Mouse (Mus musculus) heart, embryonic 11.5 days (tissue): ENCODE measurements around the gene Msl1. TPM values are rescaled to one million over a fixed set of nuclear protein-coding genes. Genes with fewer than 3 reads are reported as not detected.

Experiments
- ATAC-seq: fragments of 200-750 bp; cut with Nextera tagmentation; replicated peaks from 2 replicates; pipeline ENCODE4 v1.8.0; 2017; ENCODE audit warnings: moderate library complexity; ENCODE audit not compliant: insufficient number of reproducible peaks, low FRiP score, low TSS enrichment
- H3K27ac ChIP-seq: fragments of 300-500 bp; sonication (generic); 2 replicates; pipeline ENCODE4 v1.5.1; 2014; ENCODE audit warnings: mild to moderate bottlenecking, low read depth, low read length
- H3K27me3 ChIP-seq: fragments of 300-500 bp; sonication (generic); 2 replicates; pipeline ENCODE4 v1.6.1; 2014; ENCODE audit warnings: mild to moderate bottlenecking, low read length, mixed read lengths; ENCODE audit not compliant: control insufficient read depth, insufficient read depth
- H3K36me3 ChIP-seq: fragments of 300-500 bp; sonication (generic); 2 replicates; pipeline ENCODE4 v1.6.1; 2014; ENCODE audit warnings: mild to moderate bottlenecking, low read length, moderate library complexity, mixed read lengths; ENCODE audit not compliant: control insufficient read depth, insufficient read depth
- H3K4me1 ChIP-seq: fragments of 300-500 bp; sonication (generic); 2 replicates; pipeline ENCODE4 v1.6.1; 2014; ENCODE audit warnings: low read length; ENCODE audit not compliant: control insufficient read depth, insufficient read depth
- H3K4me2 ChIP-seq: fragments of 300-500 bp; sonication (generic); 2 replicates; pipeline ENCODE4 v1.6.1; 2014; ENCODE audit warnings: mild to moderate bottlenecking, moderate library complexity
- H3K4me3 ChIP-seq: fragments of 300-500 bp; sonication (generic); 2 replicates; pipeline ENCODE4 v1.5.1; 2014; ENCODE audit warnings: low read depth, low read length
- H3K9ac ChIP-seq: fragments of 300-500 bp; sonication (generic); 2 replicates; pipeline ENCODE4 v1.6.1; 2014; ENCODE audit warnings: mild to moderate bottlenecking, low read depth, low read length, moderate library complexity
- H3K9me3 ChIP-seq: fragments of 300-500 bp; sonication (generic); replicated peaks from 2 replicates; pipeline ENCODE4 v1.6.1; 2016; ENCODE audit warnings: low read length; ENCODE audit not compliant: control insufficient read depth
- WGBS: fragments of 180-500 bp; shearing (Covaris S2); extraction: QIAGEN DNeasy Blood & Tissue Kit; methylation state at CpG from one replicate; pipeline ENCODE4 v1.1.7; 2014; ENCODE audit not compliant: insufficient replicate concordance; 5-methylcytosine and 5-hydroxymethylcytosine counted together
- polyA plus RNA-seq: library from polyadenylated mRNA; unstranded; fragments of >200 nt; fragmentation: Nextera tagmentation; extraction: Ambion mirVana; gene quantifications from 2 replicates; pipeline ENCODE4 v1.2.1, GENCODE M21; 2014

Gene Msl1
- polyA plus RNA-seq, 1 experiment from 2014 or later, result 15.9 TPM

DNA sequence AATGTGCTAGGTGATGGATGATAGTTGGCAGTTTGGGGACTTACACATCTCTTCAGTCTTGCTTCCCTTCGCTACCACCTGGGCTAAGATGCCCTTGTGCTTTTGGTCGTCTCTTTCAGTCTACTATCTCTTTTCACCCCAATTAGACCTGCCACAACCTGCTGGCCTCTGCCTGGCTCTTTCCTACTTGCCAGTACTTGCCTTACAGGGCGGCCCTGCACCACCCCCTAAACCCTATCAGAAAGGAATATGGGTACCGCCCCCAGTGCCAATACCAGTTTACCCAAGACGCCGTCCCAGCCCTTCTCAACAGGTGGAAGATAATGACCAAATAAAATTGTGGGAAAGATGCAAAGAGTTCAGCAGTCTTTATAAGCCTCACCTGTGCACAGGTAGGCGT lies 40.8 kb downstream of the Msl1 start:
- Histone ChIP-seq H3K9ac (no peak overlapping the region), H3K4me2 (peak overlapping the region; percentile 100), H3K36me3 (peaks cover 11% of the 10 kb centered on the region), H3K27me3 (peaks cover 32% of the 10 kb centered on the region), H3K27ac (no peak overlapping the region), H3K9me3 (no peaks in the 10 kb centered on the region), H3K4me3 (peak overlapping the region; percentile 69; the same call in 1 of the 2 replicates), H3K4me1 (peaks cover 16% of the 10 kb centered on the region)
- 30% methylated on average over 7 of the region's 7 CpGs for WGBS
- ATAC-seq, result no peak

DNA sequence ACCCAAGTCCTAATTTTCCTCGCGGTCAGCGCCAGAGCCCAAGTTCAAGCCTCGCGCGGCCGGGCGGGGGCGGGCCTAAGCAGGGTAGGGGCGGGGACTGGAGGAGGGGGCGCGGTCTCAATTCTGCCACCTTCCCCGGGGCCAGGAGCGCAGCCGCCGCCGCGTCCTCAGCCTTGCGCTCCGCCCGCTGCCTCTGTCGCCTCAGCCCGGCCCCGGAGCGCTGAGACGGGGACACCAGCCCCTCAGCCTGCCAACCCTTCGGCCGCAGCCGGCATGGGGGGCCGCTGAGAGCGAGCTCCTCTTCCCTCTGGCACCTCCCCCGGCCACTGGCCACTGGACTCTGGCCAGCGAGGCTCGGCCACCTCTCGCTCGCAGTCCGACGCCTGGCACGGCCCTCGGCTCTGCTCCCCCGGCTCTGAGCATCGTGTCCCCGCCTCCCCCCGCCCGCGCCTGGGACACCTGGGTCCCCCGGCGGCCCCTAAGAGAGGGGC lies 41.4 kb downstream of the Msl1 start, which contains the start of gene Rapgefl1:
TSS of gene Rapgefl1 (plus strand) at position 135 of the 491 bp plus-strand sequence.
- Histone ChIP-seq H3K4me1 (peaks cover 16% of the 10 kb centered on the region), H3K27ac (no peak within 1 kb of the TSS), H3K36me3 (peaks cover 11% of the 10 kb centered on the region), H3K9ac (peak within 1 kb of the TSS; percentile 75), H3K4me2 (peak within 1 kb of the TSS; percentile 100), H3K27me3 (peaks cover 32% of the 10 kb centered on the region), H3K9me3 (no peaks in the 10 kb centered on the region), H3K4me3 (peak within 1 kb of the TSS; percentile 69)
- WGBS, result under 1% methylated on average over 38 of the region's 48 CpGs
- ATAC-seq, result peak; percentile 83

- WGBS, result 1% methylated on average over 26 of the region's 29 CpGs
- H3K27ac ChIP-seq, result no peak overlapping the region
- H3K36me3 ChIP-seq, result peaks cover 11% of the 10 kb centered on the region
- H3K4me2 ChIP-seq, result peak overlapping the region; percentile 100
- peak overlapping the region; percentile 69 for H3K4me3 ChIP-seq
- peaks cover 32% of the 10 kb centered on the region for H3K27me3 ChIP-seq
- peaks cover 16% of the 10 kb centered on the region for H3K4me1 ChIP-seq
- H3K9me3 ChIP-seq, result no peaks in the 10 kb centered on the region
- peak overlapping the region; percentile 75 for H3K9ac ChIP-seq
- ATAC-seq, result 0 out of 2 replicates have a peak, but pooled peaks have one; percentile 8
Observed at GRCm38 (mm10) chr11:98837231-98837704, 42.0 kb downstream of the Msl1 start.

DNA sequence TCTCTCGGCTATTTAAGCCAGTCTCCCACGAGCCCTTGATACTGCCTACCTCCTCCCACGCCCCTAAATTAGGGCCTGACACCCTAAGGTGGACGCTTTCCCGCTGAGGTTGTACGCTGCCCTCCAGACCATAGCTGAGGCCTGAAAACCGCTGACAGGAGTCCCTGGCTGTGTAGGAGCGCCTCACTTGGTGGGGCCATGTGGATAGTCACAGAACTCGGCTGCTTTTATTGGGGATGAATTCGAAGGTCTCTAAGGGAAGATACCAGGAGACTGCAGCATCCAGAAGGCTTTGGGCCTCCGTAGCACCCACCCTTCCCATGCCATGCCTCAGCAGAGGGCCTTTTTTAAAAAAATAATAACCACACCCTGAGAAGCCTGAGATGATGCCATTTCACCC lies 42.6 kb downstream of the Msl1 start:
- no peak overlapping the region for H3K9ac ChIP-seq
- H3K27ac ChIP-seq, result no peak overlapping the region
- no peak for ATAC-seq
- 55% methylated on average over 11 of the region's 11 CpGs for WGBS
- H3K36me3 ChIP-seq, result peaks cover 10% of the 10 kb centered on the region
- peaks cover 32% of the 10 kb centered on the region for H3K27me3 ChIP-seq
- peak overlapping the region; percentile 69 for H3K4me3 ChIP-seq
- peak overlapping the region; percentile 100 for H3K4me2 ChIP-seq
- H3K9me3 ChIP-seq, result no peaks in the 10 kb centered on the region
- peaks cover 16% of the 10 kb centered on the region for H3K4me1 ChIP-seq

GRCm38 (mm10) chr11:98838512-98838911 lies 43.2 kb downstream of the Msl1 start:
- H3K4me2 ChIP-seq, result no peak overlapping the region
- 73% methylated on average over 9 of the region's 9 CpGs for WGBS
- ATAC-seq, result no peak
- H3K27ac ChIP-seq, result no peak overlapping the region
- H3K9ac ChIP-seq, result no peak overlapping the region
- peaks cover 4% of the 10 kb centered on the region for H3K36me3 ChIP-seq
- peaks cover 16% of the 10 kb centered on the region for H3K4me1 ChIP-seq
- peaks cover 32% of the 10 kb centered on the region for H3K27me3 ChIP-seq
- no peak overlapping the region for H3K4me3 ChIP-seq
- no peaks in the 10 kb centered on the region for H3K9me3 ChIP-seq

DNA sequence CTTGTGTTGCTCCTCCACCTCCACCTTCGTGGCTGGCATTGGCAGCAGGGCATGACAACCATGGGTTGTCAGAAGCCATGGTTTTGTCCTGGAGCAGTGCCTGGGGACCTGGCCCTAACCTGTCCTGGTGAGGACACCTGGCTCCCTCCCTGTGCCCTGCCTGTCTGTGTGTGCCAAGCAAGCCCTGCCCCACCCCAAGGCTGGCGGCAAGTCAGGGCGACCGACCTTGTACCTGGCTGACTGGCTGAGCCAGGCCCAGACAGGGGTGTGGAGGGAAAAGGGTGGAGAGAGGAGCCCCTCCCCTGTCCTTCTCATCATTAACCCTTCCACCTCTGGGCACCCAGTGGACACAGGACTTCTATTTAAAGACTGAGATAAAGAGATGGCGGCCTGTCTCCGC lies 44.1 kb downstream of the Msl1 start:
- no peaks in the 10 kb centered on the region for H3K9me3 ChIP-seq
- peaks cover 16% of the 10 kb centered on the region for H3K4me1 ChIP-seq
- 41% methylated on average over 6 of the region's 6 CpGs for WGBS
- H3K27ac ChIP-seq, result no peak overlapping the region
- H3K27me3 ChIP-seq, result peaks cover 32% of the 10 kb centered on the region
- H3K9ac ChIP-seq, result no peak overlapping the region
- no peak overlapping the region for H3K4me2 ChIP-seq
- H3K36me3 ChIP-seq, result no peaks in the 10 kb centered on the region
- ATAC-seq, result no peak
- no peak overlapping the region for H3K4me3 ChIP-seq

DNA sequence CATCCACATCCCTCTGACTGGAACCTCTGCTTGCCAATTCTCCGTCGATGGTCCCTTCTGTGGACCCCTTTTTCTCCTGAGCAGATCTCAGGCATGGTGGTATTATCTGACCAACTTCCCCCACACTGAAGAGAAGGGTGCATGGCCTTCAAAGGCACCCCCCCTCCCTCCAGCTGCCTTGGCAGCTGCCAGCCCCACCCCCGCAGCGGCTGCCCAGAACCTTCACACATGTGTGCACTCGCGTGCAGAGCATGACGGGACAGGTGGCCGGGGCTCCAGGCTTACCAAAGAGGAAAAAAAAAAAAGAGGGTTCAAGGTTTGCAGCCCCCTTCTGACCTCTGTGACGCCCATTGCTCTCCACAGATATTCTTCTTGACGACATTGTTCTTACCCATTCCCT lies 44.6 kb downstream of the Msl1 start:
- no peak overlapping the region for H3K9ac ChIP-seq
- 64% methylated on average over 10 of the region's 10 CpGs for WGBS
- no peak overlapping the region for H3K4me3 ChIP-seq
- H3K27me3 ChIP-seq, result peaks cover 32% of the 10 kb centered on the region
- no peaks in the 10 kb centered on the region for H3K9me3 ChIP-seq
- H3K27ac ChIP-seq, result no peak overlapping the region
- H3K4me1 ChIP-seq, result peaks cover 16% of the 10 kb centered on the region
- H3K36me3 ChIP-seq, result no peaks in the 10 kb centered on the region
- ATAC-seq, result no peak
- H3K4me2 ChIP-seq, result no peak overlapping the region

- Histone ChIP-seq H3K4me3 (no peak overlapping the region), H3K9me3 (no peaks in the 10 kb centered on the region), H3K4me2 (no peak overlapping the region), H3K36me3 (no peaks in the 10 kb centered on the region), H3K27ac (no peak overlapping the region), H3K27me3 (no peaks in the 10 kb centered on the region), H3K9ac (no peak overlapping the region), H3K4me1 (peaks cover 6% of the 10 kb centered on the region; the same call in 1 of the 2 replicates)
- 45% methylated on average over 13 of the region's 13 CpGs for WGBS
- ATAC-seq, result no peak
Observed at GRCm38 (mm10) chr11:98846016-98846415, 50.7 kb downstream of the Msl1 start.
